Mouse (Mus musculus) heart, embryonic 13.5 days (tissue): ENCODE data around the gene Oxnad1. TPM values are rescaled to one million over a fixed set of nuclear protein-coding genes. Genes with fewer than 3 reads are reported as not detected.
A peak's percentile ranks its signal among the peaks of the same experiment; 100 is the strongest.

ENCODE experiments used
- ATAC-seq: fragments of 200-750 bp; cut with Nextera tagmentation; 2 replicates; pipeline ENCODE4 v1.8.0; 2017; ENCODE audit warnings: moderate TSS enrichment; ENCODE audit not compliant: insufficient number of reproducible peaks, low FRiP score, low TSS enrichment; ENCODE audit errors: extremely low read depth
- H3K27ac ChIP-seq: fragments of 300-500 bp; sonication (generic); replicated peaks from 2 replicates; pipeline ENCODE4 v1.5.1; 2015; ENCODE audit warnings: moderate library complexity, mild to moderate bottlenecking, inconsistent platforms
- H3K27me3 ChIP-seq: fragments of 300-500 bp; sonication (generic); replicated peaks from 2 replicates; pipeline ENCODE4 v1.6.1; 2015; ENCODE audit warnings: mild to moderate bottlenecking, inconsistent platforms
- H3K36me3 ChIP-seq: fragments of 300-500 bp; sonication (generic); 2 replicates; pipeline ENCODE4 v1.6.1; 2015; ENCODE audit warnings: mild to moderate bottlenecking, inconsistent platforms
- H3K4me1 ChIP-seq: fragments of 300-500 bp; sonication (generic); 2 replicates; pipeline ENCODE4 v1.6.1; 2015; ENCODE audit warnings: inconsistent platforms
- H3K4me2 ChIP-seq: fragments of 300-500 bp; sonication (generic); 2 replicates; pipeline ENCODE4 v1.6.1; 2015; ENCODE audit warnings: inconsistent platforms, mild to moderate bottlenecking, moderate library complexity
- H3K4me3 ChIP-seq: fragments of 300-500 bp; sonication (generic); 2 replicates; pipeline ENCODE4 v1.5.1; 2015; ENCODE audit warnings: moderate library complexity, mild to moderate bottlenecking, inconsistent platforms
- H3K9ac ChIP-seq: fragments of 300-500 bp; sonication (generic); 2 replicates; pipeline ENCODE4 v1.6.1; 2015; ENCODE audit warnings: inconsistent platforms, mild to moderate bottlenecking, moderate library complexity
- H3K9me3 ChIP-seq: fragments of 300-500 bp; sonication (generic); 2 replicates; pipeline ENCODE4 v1.6.1; 2016; ENCODE audit warnings: inconsistent platforms
- WGBS: fragments of 180-500 bp; shearing (Covaris S2); methylation state at CpG from one replicate; pipeline ENCODE4 v1.1.7; 2015; ENCODE audit warnings: mixed read lengths; 5-methylcytosine and 5-hydroxymethylcytosine counted together
- polyA plus RNA-seq: library from polyadenylated mRNA; unstranded; fragments of >200 nt; fragmentation: Nextera tagmentation; extraction: Ambion mirVana; gene quantifications from 2 replicates; pipeline ENCODE4 v1.2.1, GENCODE M21; 2015

Gene Oxnad1
- polyA plus RNA-seq, 1 experiment from 2014 or later: 31.9 TPM

- Histone ChIP-seq H3K4me3 (no peak overlapping the region), H3K4me1 (no peaks in the 10 kb centered on the region), H3K9me3 (no peaks in the 10 kb centered on the region), H3K4me2 (peak overlapping the region; percentile 44), H3K27ac (peak overlapping the region; percentile 60), H3K36me3 (no peaks in the 10 kb centered on the region), H3K9ac (0 out of 2 replicates have a peak overlapping the region, but pooled peaks have one; percentile 5), H3K27me3 (no peaks in the 10 kb centered on the region)
- no peak for ATAC-seq
- 52% methylated on average over 4 of the region's 4 CpGs for WGBS
Observed at GRCm38 (mm10) chr14:32145401-32145800, 60.2 kb downstream of the Oxnad1 start.

GRCm38 (mm10) chr14:32145809-32146511 lies 60.8 kb downstream of the Oxnad1 start:
- H3K4me2 ChIP-seq: peak overlapping the region; percentile 44
- H3K4me1 ChIP-seq: no peaks in the 10 kb centered on the region
- H3K27me3 ChIP-seq: no peaks in the 10 kb centered on the region
- H3K36me3 ChIP-seq: no peaks in the 10 kb centered on the region
- WGBS: 27% methylated on average over 7 of the region's 7 CpGs
- H3K9me3 ChIP-seq: no peaks in the 10 kb centered on the region
- no peak for ATAC-seq
- H3K4me3 ChIP-seq: no peak overlapping the region
- H3K9ac ChIP-seq: no peak overlapping the region
- H3K27ac ChIP-seq: peak overlapping the region; percentile 60

GRCm38 (mm10) chr14:32146578-32146977 lies 61.4 kb downstream of the Oxnad1 start:
- 54% methylated on average over 2 of the region's 2 CpGs for WGBS
- no peaks in the 10 kb centered on the region for H3K36me3 ChIP-seq
- no peaks in the 10 kb centered on the region for H3K4me1 ChIP-seq
- peak overlapping the region; percentile 60; the same call in 1 of the 2 replicates for H3K27ac ChIP-seq
- H3K9ac ChIP-seq: no peak overlapping the region
- no peak overlapping the region for H3K4me2 ChIP-seq
- H3K4me3 ChIP-seq: no peak overlapping the region
- no peak for ATAC-seq
- no peaks in the 10 kb centered on the region for H3K9me3 ChIP-seq
- H3K27me3 ChIP-seq: no peaks in the 10 kb centered on the region

GRCm38 (mm10) chr14:32150872-32151271 lies 65.7 kb downstream of the Oxnad1 start:
- 72% methylated on average over 2 of the region's 2 CpGs for WGBS
- ATAC-seq: no peak
- no peaks in the 10 kb centered on the region for H3K4me1 ChIP-seq
- no peak overlapping the region for H3K9ac ChIP-seq
- H3K27ac ChIP-seq: no peak overlapping the region
- H3K4me3 ChIP-seq: no peak overlapping the region
- H3K36me3 ChIP-seq: no peaks in the 10 kb centered on the region
- no peaks in the 10 kb centered on the region for H3K9me3 ChIP-seq
- no peak overlapping the region for H3K4me2 ChIP-seq
- H3K27me3 ChIP-seq: no peaks in the 10 kb centered on the region

- 88% methylated on average over 18 of the region's 18 CpGs for WGBS
- H3K4me1 ChIP-seq: no peaks in the 10 kb centered on the region
- H3K9ac ChIP-seq: no peak overlapping the region
- H3K27ac ChIP-seq: no peak overlapping the region
- no peaks in the 10 kb centered on the region for H3K27me3 ChIP-seq
- H3K36me3 ChIP-seq: no peaks in the 10 kb centered on the region
- H3K4me3 ChIP-seq: no peak overlapping the region
- ATAC-seq: no peak
- H3K9me3 ChIP-seq: no peaks in the 10 kb centered on the region
- H3K4me2 ChIP-seq: no peak overlapping the region
Observed at GRCm38 (mm10) chr14:32152243-32152965, 67.2 kb downstream of the Oxnad1 start.

Other genes starting within 250 kb of the Oxnad1 start
- 0.23 and 0.24 TPM in 2 replicates for gene Galnt15, start 56.4 kb upstream of the Oxnad1 start, polyA plus RNA-seq
- 76.6 and 96.8 TPM in 2 replicates for gene Dph3, start 355 bp downstream of the Oxnad1 start, polyA plus RNA-seq
- gene Msmb, start 56.6 kb downstream of the Oxnad1 start, polyA plus RNA-seq: not detected in 2 replicates
- 117 and 141 TPM in 2 replicates for gene Ncoa4, start 74.5 kb downstream of the Oxnad1 start, polyA plus RNA-seq
- 289 and 312 TPM in 2 replicates for gene Timm23, start 116.5 kb downstream of the Oxnad1 start, polyA plus RNA-seq
- 22.3 and 22.8 TPM in 2 replicates for gene Parg, start 116.6 kb downstream of the Oxnad1 start, polyA plus RNA-seq
- 14.6 and 16.1 TPM in 2 replicates for gene Ogdhl, start 236.6 kb downstream of the Oxnad1 start, polyA plus RNA-seq